Mouse (Mus musculus): ENCODE results near the gene Arx.
A peak's percentile ranks its signal among the peaks of the same experiment; 100 is the strongest.

The Arx gene

DNA sequence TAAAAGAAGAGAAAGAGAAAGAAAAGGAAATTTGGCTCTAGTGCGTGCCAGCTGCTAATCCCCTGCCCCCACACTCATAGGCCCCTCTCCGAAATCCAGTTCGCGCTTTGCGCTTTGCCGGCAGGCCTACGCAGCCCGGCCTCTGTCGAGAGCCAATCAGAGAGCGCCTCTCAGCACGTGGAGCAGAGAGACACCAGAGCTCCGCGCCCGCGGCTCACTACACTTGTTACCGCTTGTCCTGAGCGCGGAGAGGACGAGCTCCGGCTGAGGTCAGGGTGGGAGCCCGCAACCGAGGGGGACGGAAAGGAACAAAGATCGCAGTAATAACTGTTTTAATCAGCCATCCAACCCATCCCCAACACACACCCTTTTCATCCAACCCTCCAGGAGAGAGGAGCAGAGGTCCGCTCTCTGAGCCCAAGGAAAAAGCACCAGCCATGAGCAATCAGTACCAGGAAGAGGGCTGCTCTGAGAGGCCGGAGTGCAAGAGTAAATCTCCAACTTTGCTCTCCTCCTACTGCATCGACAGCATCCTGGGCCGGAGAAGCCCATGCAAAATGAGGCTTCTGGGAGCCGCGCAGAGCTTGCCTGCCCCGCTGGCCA lies at the start of gene Arx:
Gene Arx, plus strand, starts transcription at position 155 of the 603 bp plus-strand sequence.
- DNase-seq (ENCODE audit: low read depth, low spot score) = peak; percentile 88

DNA sequence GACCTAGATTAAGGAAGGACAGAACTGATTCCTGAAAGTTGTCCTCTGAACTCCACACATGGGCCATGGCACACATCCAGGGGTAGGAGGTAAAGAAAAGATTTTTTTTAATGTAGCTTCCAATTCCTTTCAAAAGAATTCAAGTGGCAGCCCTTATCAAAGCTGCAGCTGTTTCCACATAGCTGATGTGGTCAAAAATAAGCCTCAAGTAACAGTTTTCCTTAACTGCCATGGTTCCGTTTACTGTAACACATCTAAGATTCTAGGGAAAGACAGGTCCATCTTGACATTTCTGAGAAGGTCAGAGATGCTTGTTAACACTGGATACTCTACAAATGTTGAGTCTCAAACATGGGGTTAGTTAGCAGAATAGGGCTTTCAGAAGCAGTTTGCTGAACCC lies 34.9 kb upstream of the Arx start:
- DNase-seq (ENCODE audit: low read depth, low spot score) = no peak

DNA sequence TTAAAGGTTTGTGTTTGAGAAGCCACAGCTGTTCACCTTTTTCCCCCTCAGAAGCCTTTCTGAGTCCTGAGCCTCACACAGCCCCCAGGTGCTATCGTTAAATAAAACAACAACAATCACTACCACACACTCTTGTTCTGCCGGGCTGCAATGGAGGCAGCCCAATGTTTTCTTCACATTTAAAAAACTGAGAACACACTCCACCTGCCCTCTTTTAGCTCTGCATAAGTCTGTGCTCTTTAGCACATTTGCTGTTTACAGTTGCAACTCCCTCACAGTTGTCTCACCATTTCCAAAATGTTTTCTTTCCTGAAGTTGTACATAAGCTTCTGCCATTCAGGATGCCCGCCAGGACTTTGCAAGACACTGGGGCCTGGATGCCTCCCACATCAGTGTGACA lies 10.6 kb upstream of the Arx start:
- DNase-seq (ENCODE audit: low read depth, low spot score) = no peak

DNA sequence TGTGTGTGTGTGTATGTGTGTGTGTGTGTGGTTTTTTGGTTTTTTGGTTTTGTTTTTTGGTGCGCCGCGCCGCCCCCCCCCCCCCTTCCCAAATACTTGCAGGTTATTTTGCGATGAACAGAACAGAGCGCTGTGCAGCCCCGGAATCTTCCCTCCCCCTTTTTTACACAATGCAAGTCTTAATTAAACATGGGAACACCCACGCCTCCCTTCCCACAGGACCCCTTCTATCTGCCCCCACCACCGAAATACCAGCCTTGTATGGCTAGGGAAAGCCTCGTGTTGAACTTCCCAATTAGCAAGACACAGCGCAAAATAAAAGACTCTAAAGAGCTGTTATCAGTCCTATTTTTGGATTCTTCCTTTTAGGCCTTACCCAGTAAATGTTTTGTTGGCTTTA lies 6.3 kb upstream of the Arx start:
- no peak for DNase-seq (ENCODE audit: low read depth, low spot score)

DNA sequence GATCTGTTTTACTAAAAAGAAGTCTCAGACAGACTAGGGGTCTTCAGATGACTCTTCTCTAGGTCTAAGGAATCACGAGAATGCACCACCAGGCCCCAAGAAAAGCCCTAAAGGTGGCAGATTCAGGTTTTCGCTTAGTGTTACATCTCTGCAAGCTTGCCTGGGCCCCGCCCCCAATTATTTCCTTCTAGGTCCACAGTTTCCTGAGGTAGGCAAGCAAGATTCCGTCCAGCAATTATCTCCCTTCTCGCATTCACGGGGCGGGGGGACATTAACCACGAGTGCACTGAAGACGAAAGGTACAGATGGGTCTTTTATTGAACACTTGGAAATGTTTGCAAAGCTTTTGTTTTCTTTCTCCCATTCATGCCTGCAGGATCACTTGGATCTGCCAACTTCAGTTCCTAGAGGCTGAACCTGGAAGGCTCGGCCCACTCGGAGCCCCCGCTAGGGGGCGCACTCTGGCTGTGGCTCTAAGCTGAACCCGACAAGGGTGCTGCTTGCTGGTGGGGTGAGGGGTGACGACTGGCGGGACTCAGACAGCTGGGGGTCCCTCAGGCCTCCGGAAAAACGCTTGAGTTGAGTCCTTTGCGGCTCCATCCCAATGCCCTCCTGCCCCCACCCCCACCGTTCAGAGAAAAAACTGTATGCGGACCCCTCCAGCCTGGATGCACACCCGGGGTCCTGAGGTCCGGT lies 5.1 kb upstream of the Arx start:
- DNase-seq (ENCODE audit: low read depth, low spot score) = peak; percentile 80

DNA sequence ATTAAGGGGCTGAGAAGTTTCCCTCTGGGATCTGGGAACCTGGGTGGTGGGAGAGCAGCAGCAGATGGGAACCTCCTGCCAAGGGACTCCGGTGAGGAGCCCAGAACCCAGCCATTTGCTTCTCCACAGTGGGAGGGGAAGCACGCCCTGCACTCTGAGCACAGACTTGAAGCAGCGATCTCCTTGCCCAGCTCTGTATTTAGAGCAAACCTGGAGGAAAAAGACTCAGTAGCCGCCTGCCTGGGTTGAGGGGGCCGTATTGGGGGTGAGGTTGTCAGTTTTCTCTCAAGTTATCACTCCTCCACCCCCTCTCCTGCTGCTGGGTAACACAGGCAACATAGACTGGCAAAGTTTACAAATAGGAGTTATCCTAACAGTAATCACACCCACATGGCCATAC lies 4.5 kb upstream of the Arx start:
- DNase-seq (ENCODE audit: low read depth, low spot score) = peak; percentile 22

DNA sequence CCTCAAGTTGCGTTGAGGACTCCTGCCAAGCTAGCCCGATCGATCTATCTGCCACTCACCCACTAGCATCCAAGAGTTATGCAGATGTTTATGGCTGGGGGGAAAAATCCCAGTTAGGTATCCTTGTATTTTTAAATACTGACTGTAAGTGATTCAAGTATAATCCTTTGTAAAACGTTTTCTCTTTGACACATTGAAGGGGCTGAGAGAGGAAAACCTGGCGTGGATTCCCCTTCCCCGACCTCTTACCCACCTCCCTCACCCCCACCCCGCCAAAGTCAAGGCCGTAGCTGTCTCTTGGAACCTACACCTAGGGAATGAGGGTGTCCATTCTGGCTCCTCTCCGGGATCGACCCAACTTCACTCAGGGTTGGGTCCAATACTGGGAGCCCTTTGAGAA lies 1.2 kb upstream of the Arx start:
- DNase-seq (ENCODE audit: low read depth, low spot score) = no peak

GRCm38 (mm10) chrX:93288339-93288738 lies 2.1 kb downstream of the Arx start:
- no peak for DNase-seq (ENCODE audit: low read depth, low spot score)

GRCm38 (mm10) chrX:93289076-93289475 lies 2.8 kb downstream of the Arx start:
- DNase-seq (ENCODE audit: low read depth, low spot score) = peak; percentile 36

DNA sequence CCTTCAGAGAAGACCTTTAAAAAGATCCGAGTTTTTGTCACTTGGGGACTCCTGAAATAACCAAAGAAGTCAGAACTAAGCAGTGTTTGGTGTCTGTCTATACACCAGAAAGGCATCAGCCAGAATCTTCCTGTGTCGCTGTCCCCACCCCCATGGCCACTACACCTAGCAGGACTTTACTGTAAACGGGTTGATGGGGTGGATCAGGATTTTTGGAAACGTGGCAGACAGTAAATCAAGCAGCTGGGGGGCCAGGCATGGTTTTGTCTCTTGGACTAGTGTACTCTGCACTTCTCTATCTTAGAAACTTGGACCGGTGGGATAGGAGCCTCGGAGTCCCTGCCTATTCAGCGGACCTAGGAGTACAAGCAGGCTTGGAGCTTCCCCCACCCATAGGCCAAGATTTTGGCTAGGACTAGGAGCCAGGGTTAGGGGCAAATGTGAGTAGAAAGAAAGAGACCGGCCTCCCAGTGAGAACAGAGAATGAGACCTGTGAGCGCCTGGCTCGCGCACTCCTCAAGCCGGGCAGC lies 3.7 kb downstream of the Arx start:
- peak; percentile 20 for DNase-seq (ENCODE audit: low read depth, low spot score)

DNA sequence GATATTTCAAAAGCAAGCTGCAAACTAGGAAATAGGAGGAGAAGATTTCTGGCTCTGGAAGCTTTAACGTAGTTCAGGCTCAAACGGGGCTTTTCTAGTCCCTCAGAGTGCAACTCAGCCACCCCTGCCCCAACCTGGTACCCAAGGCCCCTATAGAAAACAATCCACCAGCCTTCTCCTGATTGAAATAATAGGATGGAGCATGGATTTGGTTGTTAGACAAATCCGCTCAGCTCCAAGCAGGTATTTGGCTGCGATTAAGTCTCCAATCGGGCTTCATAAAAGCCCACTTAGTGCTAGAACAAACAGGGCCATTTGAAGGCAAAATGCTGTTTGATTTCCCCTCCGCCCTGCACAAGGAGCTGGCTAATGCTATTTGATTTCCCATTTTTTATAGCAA lies 5.8 kb downstream of the Arx start:
- DNase-seq (ENCODE audit: low read depth, low spot score) = no peak

DNA sequence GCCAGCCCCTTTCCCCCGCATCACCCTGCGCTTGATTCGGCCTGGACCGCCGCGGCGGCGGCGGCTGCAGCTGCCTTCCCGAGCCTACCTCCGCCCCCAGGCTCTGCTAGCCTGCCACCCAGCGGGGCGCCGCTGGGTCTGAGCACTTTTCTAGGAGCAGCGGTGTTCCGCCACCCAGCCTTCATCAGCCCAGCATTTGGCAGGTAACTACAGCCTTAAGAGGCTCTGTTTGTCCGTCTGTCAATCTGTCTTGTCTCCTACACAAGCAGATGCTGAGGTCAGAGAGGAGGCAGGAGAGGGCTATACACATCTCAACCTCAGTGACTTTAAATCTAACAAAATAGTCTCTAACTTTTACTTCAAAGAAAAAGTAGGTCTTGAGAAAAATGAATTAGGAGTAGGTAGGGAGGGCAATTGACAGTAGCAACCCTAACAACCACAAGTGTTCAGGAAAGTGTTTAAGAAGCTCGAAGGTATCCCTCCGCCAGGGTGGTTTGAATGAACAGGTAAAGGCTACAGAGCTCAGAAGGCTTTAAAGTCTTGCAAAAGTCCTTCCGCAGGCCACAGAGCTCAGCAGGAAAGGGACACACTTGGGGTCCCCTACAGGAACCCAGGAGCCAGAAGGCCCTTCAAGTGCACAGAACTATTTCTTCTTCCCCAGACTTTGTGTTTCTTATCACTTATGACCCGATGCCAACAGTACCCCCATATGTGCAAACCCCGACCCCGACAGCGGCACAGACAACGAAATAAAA lies 8.7 kb downstream of the Arx start:
- peak; percentile 21 for DNase-seq (ENCODE audit: low read depth, low spot score)

DNA sequence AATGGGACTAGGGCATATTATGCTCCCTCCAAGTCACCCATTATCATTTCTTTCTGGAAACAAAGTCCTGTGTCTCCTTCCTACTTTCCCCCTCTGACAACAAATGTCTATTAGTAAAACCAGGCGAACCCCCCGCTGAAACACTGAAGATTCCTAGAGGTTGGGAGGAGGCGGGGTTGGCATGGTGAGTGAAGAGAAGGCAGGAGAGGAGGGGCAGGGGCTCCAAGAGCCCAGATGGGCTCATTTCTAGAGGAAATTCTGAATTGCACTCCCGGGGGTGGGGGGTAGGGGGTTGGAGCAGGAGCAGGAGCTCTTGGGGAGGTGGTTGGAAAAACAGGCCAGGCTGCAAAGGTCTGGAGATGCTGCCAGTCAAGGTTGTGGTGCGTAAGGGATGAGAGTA lies 9.6 kb downstream of the Arx start:
- no peak for DNase-seq (ENCODE audit: low read depth, low spot score)

GRCm38 (mm10) chrX:93297001-93297441 lies 10.8 kb downstream of the Arx start:
- DNase-seq (ENCODE audit: low read depth, low spot score) = peak; percentile 45

DNA sequence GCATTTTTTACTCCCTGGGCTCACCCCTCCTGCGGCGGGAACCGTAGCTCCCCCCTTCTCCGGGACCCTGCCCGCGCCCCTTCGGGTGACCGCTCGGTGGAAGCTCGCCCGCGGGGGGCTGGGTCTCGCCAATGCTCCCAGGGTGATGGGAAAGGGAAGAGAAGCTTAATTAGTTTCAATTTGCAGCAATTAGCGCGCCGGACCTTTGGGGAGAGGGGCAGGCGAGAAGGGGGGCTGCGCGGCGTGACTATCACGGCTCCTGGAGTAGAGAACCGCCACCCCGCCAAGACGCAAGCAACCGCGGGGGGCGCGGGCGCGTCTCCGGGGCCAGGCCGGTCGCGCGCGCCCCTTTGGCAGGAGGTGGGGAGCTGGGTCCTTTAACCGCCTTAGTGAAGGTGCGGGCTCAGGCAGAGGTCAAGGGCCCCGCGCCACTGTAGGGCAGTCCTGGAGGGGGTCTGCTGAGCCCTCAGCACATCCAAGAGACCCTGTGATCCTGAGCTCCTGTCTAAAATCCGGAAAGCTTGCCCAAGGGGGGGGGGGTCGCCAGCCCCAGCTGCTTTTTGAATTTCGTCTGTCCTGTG lies 12.9 kb downstream of the Arx start:
- DNase-seq (ENCODE audit: low read depth, low spot score) = no peak

GRCm38 (mm10) chrX:93299771-93300170 lies 13.5 kb downstream of the Arx start:
- DNase-seq (ENCODE audit: low read depth, low spot score) = no peak

DNA sequence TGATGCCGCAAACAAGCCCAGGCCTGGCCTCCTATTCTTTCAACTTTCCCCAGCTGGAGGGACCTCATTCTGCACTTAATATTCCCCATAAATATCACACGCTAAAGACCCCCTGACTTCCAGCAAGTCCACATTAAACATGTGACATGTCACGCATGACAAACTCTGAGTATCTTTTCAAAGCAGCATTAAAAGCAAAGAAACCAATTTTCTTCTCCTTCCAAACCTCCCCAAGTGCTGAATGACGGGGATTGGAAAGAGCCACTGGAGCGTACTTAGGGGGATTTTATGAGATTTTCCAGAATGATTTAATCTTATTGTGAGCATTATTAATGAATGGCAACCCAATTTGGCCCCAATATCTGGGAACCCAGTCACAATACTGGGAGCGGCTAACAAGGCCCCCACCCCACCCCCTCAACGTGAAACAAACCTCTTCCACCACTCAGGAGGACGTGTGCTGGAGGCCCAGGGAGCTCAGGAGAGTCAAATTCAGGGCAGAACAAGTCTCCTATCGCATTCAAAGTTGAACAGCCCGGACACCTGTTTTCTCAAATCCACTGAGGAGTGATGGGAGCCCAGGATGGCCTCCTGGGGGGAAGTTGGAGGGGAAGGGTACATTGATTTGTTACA lies 14.1 kb downstream of the Arx start:
- DNase-seq (ENCODE audit: low read depth, low spot score) = no peak

- DNase-seq (ENCODE audit: low read depth, low spot score) = no peak
Observed at GRCm38 (mm10) chrX:93301798-93302197, 15.6 kb downstream of the Arx start.

- DNase-seq (ENCODE audit: low read depth, low spot score) = no peak
Observed at GRCm38 (mm10) chrX:93305780-93306179, 19.5 kb downstream of the Arx start.

GRCm38 (mm10) chrX:93317577-93317976 lies 31.3 kb downstream of the Arx start:
- DNase-seq (ENCODE audit: low read depth, low spot score) = no peak

- no peak for DNase-seq (ENCODE audit: low read depth, low spot score)
Observed at GRCm38 (mm10) chrX:93319979-93320378, 33.7 kb downstream of the Arx start.

DNA sequence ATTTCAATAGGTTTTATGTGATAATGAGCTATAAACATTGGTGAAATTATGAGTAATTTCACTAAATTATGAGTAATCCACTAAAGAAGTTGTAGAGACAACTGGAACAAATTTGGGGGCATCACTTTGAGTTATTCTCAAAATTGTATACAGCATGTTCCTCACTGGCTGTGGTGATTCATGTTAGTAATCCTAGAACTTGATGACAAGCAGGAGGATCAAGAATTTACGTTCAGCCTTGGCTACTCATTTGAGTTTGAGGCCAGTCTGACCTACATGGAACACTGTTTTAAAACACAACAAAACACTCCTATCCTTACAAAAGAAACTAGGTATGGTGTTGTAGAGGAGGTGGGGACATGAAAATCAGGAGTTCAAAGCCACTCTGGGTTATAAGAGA lies 35.1 kb downstream of the Arx start:
- no peak for DNase-seq (ENCODE audit: low read depth, low spot score)

Data from ZHBTc4 (cell line).